Mouse (Mus musculus): ENCODE data around the gene Ubap1l.
A peak's percentile ranks its signal among the peaks of the same experiment; 100 is the strongest.

DNA sequence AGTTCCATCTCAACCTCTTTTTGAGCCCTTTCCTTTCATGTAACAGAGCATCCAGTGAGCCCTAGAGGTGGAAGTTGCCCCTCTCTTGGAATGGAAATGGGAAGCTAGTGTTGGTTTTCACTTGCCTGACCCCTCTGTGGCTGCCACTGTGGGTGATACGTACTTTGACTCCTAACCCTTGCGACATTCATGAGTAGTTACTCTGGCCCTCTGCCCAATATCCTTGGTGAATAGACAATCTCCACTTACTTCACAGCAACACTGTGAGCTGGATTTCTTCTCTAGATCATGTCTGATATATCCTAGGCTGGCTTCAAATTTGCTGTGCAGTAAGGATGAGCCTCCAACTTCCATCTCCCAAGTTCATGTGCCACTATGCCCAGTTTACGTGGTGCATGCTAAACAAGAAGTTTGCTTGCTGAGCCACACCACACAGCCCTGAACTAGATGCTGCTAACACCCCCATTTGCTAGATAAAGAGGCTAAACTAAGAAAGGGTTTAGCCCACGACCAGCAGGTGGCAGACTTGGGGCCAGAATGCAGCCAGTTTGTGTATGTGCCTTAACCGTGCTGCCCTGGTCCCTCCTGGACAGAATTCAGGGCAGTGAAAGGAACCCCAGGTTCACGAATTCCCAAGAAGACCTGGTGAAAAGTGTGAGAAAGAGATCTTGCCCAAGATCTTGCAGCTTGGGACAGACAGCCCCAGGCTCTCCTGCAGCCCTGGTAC, 32.0 kb downstream of the Ubap1l start:
- TF ChIP-seq CTCF (IDR thresholded peaks at IDR 0.05; ENCODE audit: control insufficient read depth, insufficient read depth, low read length) = peak; percentile 77
- TF ChIP-seq POLR2A (IDR thresholded peaks at IDR 0.05; ENCODE audit: borderline replicate concordance, control insufficient read depth, low read depth, low read length) = no peak
